In genomic region chr19:55876501-55876900, GRCm38 (mm10) we compare ENCODE assay signal across 8 mouse cellular contexts.
DNase-seq lines count a peak whose midpoint lies in the region; ATAC-seq lines count a peak whose summit lies in the region.

No protein-coding gene starts in this region.

- no peak overlapping the region for H3K9ac ChIP-seq in limb, embryonic 11.5 days (ENCODE audit: low read length)

- H3K4me3 ChIP-seq in limb, embryonic 11.5 days (ENCODE audit: low read depth, low read length), result no peak overlapping the region

- H3K4me2 ChIP-seq in limb, embryonic 11.5 days (ENCODE audit: low read depth, severe bottlenecking), result no peak overlapping the region

- peak; percentile 64; the same call in 1 of the 2 replicates for ATAC-seq in frontal cortex, adult (ENCODE audit: low TSS enrichment)
- no peak for ATAC-seq in limb, embryonic 11.5 days (ENCODE audit: insufficient number of reproducible peaks, low FRiP score, low TSS enrichment, low read depth)

- DNase-seq in frontal cortex, postnatal 25 days (ENCODE audit: low spot score in 2 of 2), result no peak
- peak; percentile 59 for DNase-seq in 3134 (ENCODE audit: extremely low read depth, insufficient read length, low spot score)
- DNase-seq in gastrocnemius, postnatal 14 days, result peak; percentile 57
- no peak for DNase-seq in limb, embryonic 11.5 days (ENCODE audit: low spot score)
- no peak for DNase-seq in cerebellum, adult 9-11 months
- no peak for DNase-seq in cerebellum, adult 11 months
- no peak for DNase-seq in cerebellum, postnatal 36 days

- no peaks in the 10 kb centered on the region for H3K9me3 ChIP-seq in limb, embryonic 11.5 days (ENCODE audit: control insufficient read depth, low read length)

- 0 out of 2 replicates have a peak overlapping the region, but pooled peaks have one; percentile 21 for H3K27ac ChIP-seq in limb, embryonic 11.5 days (replicated peaks; ENCODE audit: low read depth, low read length)

- intact Hi-C loops in gastrocnemius, postnatal 14 days (cut with DNase I; ENCODE audit: low total_unique reads), result loop anchor here (10.0 kb wide), 2 partner anchors 92 to 132 kb away; partner anchors contain the start of gene Tcf7l2

- peaks cover 24% of the 10 kb centered on the region for H3K4me1 ChIP-seq in limb, embryonic 11.5 days (ENCODE audit: control insufficient read depth, insufficient read depth, low read length)

- no peaks in the 10 kb centered on the region for H3K27me3 ChIP-seq in limb, embryonic 11.5 days (ENCODE audit: control insufficient read depth, insufficient read depth, low read length)

- H3K36me3 ChIP-seq in limb, embryonic 11.5 days (ENCODE audit: control insufficient read depth, insufficient read depth, low read length), result no peaks in the 10 kb centered on the region

- 60% methylated on average over 3 of the region's 3 CpGs for WGBS in limb, embryonic 11.5 days

Comparison
In these comparisons a context has a peak if more than half of its experiments do, and no peak if none do; other contexts are left out.
1. DNase-seq: peak in 3134 (single experiment) and gastrocnemius, postnatal 14 days (single experiment); none in frontal cortex, postnatal 25 days (0 of 2), limb, embryonic 11.5 days (single experiment), cerebellum, adult 9-11 months (single experiment), cerebellum, adult 11 months (single experiment) and cerebellum, postnatal 36 days (0 of 2).